Mouse (Mus musculus) lung, adult 2 months (tissue): ENCODE data around the gene Nol4l. TPM values are rescaled to one million over a fixed set of nuclear protein-coding genes. Genes with fewer than 3 reads are reported as not detected.

Experiments used
- DNase-seq: peaks from one replicate; pipeline ENCODE4 v3.0.0; 2022
- H3K4me1 ChIP-seq: fragments of 200-500 bp; 2 replicates; pipeline ENCODE4 v1.6.1; 2011; ENCODE audit warnings: low read length; ENCODE audit not compliant: control insufficient read depth, insufficient read depth
- H3K4me3 ChIP-seq: fragments of 200-500 bp; replicated peaks from 2 replicates; pipeline ENCODE3; 2011; ENCODE audit warnings: low read depth, mild to moderate bottlenecking, control low read depth, low read length; ENCODE audit errors: extremely low read depth
- CTCF ChIP-seq: fragments of 200-500 bp; IDR thresholded peaks from 2 replicates; pipeline ENCODE4 v1.5.1; 2011; ENCODE audit warnings: mild to moderate bottlenecking, low read length, control low read depth; ENCODE audit not compliant: insufficient read depth
- POLR2A ChIP-seq: fragments of 200-500 bp; IDR thresholded peaks from 2 replicates; pipeline ENCODE4 v1.6.1; 2011; ENCODE audit warnings: low read depth, mild to moderate bottlenecking, control low read depth, low read length, borderline replicate concordance; ENCODE audit errors: extremely low read depth
- WGBS: fragments of 180-500 bp; shearing (Covaris S2); methylation state at CpG from one replicate; pipeline ENCODE4 v1.1.7; 2018; 5-methylcytosine and 5-hydroxymethylcytosine counted together
- polyA plus RNA-seq: library from polyadenylated mRNA; depleted of rRNA; stranded (reverse); fragments of >200 nt; gene quantifications from 2 replicates; pipeline ENCODE4 v1.2.3, GENCODE M21; 2012

Gene Nol4l
- polyA plus RNA-seq, 1 experiment, result 14.7 TPM

DNA sequence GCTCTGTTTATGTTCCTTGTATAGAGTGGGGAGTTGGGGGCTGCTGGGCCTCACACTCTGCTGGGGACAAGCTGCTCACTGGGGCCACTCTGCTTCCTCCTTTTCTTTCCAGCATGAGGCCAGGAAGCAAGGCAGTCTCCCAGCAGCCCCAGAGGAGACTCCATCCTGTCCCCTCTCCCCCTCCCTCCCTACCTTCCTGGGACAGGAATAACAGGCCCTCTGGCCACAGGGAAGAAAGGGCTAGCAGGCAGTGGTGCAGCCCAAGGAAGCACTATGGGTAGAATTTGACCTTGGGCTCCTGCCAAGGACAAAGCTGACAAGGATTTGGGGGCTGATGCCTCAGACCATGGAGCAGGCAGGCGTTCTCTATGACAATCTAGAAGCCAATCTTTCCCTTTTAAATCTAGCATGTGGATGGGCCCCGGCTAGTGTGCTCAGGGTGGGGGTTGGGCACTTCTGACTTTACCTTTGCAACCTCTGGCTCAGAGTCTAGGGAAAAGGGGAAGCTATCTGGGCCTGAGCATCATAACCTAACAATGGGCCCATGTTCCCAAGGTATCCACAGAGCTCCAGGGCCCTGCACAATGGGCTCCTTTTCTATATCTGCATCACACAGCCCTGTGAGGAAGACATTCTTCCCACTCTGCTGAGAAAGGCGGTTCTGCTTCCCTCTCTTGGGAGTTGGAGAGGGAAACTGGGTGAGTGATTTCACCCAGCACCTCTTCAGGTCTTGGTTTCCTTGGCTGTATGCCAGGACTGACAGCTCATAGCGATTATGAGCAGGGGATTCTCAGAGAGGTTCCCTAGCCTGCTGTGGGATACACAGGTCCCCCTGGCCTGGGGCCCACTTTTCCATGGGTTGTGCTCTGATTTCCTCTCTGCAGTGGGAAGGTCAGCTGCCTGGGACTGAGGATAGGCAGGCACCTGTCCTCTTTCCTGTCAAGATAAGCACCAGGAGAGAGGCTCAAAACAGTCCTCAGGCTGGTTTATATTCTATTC is 54.4 kb downstream of the Nol4l start:
- no peak for DNase-seq
- 24% methylated on average over 4 of the region's 4 CpGs for WGBS
- Histone ChIP-seq H3K4me1 (peaks cover 4% of the 10 kb centered on the region), H3K4me3 (no peak overlapping the region)
- TF ChIP-seq POLR2A (no peak), CTCF (no peak)

DNA sequence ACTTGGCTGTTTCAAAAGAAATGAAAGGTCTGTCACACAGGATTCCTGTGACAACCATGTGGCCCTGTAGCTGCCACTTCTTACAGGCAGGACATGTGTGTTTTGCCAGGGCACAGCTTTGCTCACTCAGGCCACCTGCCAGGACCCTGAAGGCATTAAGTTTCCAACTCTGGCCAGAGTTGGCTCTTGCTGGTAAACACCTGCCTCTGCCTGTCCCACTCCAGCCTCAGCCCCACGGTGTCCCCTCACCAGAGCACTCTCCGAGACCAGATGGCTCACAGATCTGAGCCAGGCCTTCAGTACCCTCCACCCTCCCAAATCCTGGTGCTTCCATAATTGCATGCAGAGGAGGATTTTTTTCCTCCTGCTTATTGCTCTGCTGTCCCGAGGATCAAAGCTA is 58.8 kb downstream of the Nol4l start:
- H3K4me3 ChIP-seq, result no peak overlapping the region
- no peak for DNase-seq
- peaks cover 4% of the 10 kb centered on the region for H3K4me1 ChIP-seq
- TF ChIP-seq POLR2A (no peak), CTCF (no peak)
- 67% methylated on average over 3 of the region's 3 CpGs for WGBS

DNA sequence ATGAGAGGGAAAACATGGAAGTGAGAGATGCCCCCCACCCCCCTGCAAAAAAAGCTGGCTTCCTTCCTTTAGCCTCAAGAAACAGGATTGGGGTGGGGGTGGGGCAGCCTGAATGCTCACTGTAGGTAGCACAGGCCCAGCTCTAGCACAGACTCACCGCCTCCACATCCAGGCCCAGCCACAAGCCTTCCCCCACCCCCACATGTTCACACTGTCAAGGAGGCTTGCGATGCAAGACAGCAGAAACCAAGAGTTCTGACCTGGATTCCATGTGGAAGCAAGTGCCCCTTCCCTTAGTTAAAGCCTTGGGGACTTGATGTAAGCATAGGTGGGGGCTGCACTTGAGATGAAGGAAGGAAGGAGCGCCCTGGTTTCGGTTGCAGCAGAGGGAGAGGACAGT is 60.0 kb downstream of the Nol4l start:
- no peaks in the 10 kb centered on the region for H3K4me1 ChIP-seq
- 65% methylated on average over 4 of the region's 4 CpGs for WGBS
- TF ChIP-seq POLR2A, result no peak
- no peak for TF ChIP-seq CTCF
- no peak overlapping the region for H3K4me3 ChIP-seq
- DNase-seq, result no peak

DNA sequence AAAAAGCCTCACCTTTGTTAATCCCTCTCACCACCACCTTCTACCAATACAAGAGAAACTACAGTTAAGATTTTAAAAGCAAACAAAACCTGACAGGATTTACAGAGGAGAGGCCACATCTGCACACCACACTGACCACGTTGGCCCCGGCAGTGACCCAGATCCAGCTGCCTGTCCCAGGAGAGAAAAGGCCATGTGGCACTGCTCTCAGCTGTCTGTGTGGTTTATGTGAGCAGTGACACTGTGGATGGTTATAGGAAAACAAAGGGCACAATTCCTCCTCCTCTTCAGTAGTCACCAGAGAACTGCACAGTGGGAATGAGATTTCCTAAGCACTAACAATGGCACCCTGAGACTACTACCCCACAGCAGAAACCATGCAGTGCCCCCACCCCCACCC is 60.5 kb downstream of the Nol4l start:
- no peak for TF ChIP-seq CTCF
- no peak for TF ChIP-seq POLR2A

DNA sequence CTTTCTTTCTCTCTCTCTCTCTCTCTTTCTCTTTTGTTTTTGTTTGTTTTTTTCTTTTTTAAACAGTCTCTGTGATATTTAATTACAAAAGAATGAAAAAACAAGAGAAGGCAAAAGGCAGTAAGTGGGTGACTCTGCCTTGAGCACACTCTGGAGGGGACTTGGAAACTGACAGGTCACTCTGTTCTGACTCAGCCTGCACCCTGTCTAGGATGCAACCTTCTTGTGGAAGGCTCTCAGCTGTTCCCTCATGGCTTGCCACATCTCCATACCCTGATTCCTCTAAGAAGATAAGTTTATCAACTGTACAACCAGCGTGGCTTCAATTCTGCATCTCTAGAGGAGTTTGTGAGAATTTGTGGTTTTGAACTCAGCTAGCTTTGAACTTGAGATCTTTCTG is 62.4 kb downstream of the Nol4l start:
- 69% methylated on average over 1 of the region's 1 CpGs for WGBS
- H3K4me3 ChIP-seq, result no peak overlapping the region
- no peak for DNase-seq
- no peak for TF ChIP-seq CTCF
- TF ChIP-seq POLR2A, result no peak
- no peaks in the 10 kb centered on the region for H3K4me1 ChIP-seq

More for the DNA sequence above, 60.5 kb downstream of the Nol4l start:
- no peak for DNase-seq
- Histone ChIP-seq H3K4me3 (no peak overlapping the region), H3K4me1 (no peaks in the 10 kb centered on the region)
- WGBS, result 42% methylated on average over 2 of the region's 2 CpGs

DNA sequence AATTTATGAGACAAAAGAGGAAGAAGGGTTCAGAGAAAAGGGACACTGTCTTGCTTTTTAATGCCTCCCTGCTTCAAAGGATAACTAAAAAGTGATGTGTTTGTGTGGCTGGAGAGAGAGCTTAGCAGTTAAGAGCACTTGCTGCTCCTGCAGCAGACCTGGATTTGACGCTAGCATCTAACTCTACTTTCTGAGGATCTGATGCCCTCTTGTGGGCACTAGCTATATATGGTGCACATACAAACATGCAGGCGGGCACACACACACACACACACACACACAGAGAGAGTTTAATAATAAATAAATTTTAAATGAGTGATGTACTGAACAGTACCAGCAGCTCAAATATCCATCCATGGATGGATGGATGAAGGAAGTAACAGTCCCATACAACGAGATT is 66.5 kb downstream of the Nol4l start:
- WGBS, result 82% methylated on average over 3 of the region's 3 CpGs
- no peaks in the 10 kb centered on the region for H3K4me1 ChIP-seq
- no peak overlapping the region for H3K4me3 ChIP-seq
- DNase-seq, result no peak
- TF ChIP-seq POLR2A (no peak), CTCF (no peak)

DNA sequence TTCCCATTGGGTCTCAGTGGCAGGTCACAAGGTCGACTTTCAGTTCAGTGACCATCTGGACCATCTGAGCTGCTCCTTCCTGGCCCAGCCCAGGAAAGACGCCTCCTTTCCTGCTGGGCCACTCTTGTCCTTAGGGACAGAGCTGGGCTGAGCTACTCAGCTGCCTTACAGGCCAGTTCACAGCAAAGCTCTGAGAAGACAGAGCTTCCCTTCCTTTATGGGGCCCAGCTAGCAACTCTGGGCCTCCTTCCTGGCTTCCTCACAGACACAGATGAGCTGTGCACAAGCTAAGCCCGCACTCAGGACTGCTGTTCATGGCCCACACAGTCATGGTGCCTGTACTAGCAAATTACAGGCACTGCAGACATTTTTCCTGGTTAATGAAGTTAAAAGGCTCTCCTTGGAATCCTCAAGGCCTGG is 71.7 kb downstream of the Nol4l start:
- H3K4me1 ChIP-seq, result no peaks in the 10 kb centered on the region
- no peak for DNase-seq
- TF ChIP-seq POLR2A (no peak), CTCF (no peak)
- WGBS, result 30% methylated on average over 3 of the region's 3 CpGs
- no peak overlapping the region for H3K4me3 ChIP-seq

DNA sequence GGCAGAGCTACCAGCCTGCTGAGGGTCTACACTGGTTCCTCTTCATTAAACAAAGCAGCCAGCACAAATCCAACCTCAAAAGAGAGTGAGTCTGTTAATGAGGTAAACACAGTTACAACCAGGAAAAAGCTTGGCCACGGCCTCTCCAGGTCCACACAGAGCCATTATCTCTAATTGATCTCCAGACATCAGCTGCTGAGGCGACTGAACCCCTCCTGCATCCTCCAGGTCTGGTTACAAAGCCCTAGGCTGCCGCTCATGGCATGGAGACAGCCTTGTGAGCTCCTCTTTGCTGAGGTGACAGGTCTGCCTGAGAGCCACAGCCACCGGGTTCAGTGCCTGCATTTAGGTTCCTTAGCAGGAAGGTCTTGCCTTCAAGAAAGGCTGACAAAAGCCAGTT is 72.3 kb downstream of the Nol4l start:
- 55% methylated on average over 4 of the region's 4 CpGs for WGBS
- no peaks in the 10 kb centered on the region for H3K4me1 ChIP-seq
- TF ChIP-seq POLR2A (no peak), CTCF (no peak)
- no peak overlapping the region for H3K4me3 ChIP-seq
- DNase-seq, result no peak

DNA sequence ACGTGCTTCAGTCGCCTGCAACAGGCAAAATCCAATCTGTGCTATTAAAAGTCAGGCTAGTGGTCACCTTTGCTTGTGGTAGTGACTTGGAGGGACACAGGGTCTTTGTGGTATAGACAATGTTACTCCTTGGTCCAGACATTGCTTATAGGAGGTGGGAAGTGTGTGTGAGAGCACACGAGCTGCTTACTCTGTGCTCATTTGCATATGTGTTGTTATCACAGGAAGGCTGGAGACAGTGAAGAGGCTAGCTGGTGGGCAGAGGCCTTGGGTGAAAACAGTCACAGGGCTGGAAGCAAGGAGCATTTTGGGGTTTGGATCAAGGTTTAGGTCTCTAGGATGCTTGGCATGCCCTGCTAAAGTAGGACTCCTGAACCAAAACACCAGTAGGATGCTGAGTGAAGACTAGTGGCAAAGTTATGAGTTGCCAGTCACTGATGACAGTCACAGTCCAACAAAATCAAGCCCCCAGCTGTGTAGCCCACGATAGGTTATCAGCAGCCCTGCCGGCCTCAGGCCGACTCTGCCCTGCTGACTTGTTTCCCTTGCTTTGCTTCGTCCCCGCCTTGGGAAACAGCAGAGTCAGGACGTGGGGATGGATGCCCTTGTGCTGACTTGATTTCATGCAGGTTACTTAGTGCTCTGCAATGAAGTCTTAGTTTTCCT is 74.8 kb downstream of the Nol4l start:
- H3K4me1 ChIP-seq, result no peaks in the 10 kb centered on the region
- 68% methylated on average over 9 of the region's 9 CpGs for WGBS
- DNase-seq, result no peak
- no peak overlapping the region for H3K4me3 ChIP-seq
- TF ChIP-seq CTCF (no peak), POLR2A (no peak)

DNA sequence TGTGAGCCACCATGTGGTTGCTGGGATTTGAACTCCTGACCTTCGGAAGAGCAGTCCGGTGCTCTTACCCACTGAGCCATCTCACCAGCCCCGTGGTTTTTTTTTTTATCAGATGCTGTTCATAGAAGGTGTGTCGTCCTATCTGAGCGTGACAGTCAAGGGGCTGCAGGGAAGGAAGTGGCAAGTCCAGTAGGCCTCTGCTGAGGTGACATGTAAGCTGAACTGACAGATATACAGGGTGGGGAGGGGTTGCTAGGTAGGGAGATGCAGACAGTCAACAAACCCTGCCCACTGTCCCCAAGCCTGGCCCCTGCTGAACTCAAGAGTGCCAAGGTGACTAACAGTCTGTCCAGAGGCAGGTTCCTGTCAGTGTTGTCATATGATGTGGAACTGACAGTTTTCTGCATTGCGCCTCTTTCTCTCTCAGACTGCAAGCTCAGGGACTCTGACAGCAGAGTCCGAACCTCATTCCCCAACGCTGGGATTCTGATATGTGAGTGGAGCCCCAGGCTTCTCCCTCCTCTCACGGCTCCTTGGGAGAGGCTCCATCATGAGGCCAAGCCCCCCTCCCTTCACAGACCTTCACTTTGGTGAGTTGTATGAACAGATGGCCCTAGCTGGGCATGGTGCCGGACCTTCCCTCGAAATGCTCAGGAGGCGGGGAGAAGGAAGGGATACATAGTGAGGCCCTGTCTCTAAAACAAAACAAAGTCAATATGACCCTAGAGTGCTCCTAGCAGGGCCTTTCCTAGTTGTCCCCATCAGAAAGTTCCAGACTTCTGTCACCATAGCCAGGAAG is 75.6 kb downstream of the Nol4l start:
- 65% methylated on average over 12 of the region's 12 CpGs for WGBS
- TF ChIP-seq CTCF, result no peak
- TF ChIP-seq POLR2A, result no peak
- DNase-seq, result no peak

More for the DNA sequence above, 75.6 kb downstream of the Nol4l start:
- H3K4me1 ChIP-seq, result no peaks in the 10 kb centered on the region
- H3K4me3 ChIP-seq, result no peak overlapping the region
